Mouse (Mus musculus): ENCODE measurements around the gene Vps33b. TPM values are rescaled to one million over a fixed set of nuclear protein-coding genes. Genes with fewer than 3 reads are reported as not detected.

Vps33b gene
- total RNA-seq, 2 experiments from 2014 or later, result 7.7 to 10.9 TPM

DNA sequence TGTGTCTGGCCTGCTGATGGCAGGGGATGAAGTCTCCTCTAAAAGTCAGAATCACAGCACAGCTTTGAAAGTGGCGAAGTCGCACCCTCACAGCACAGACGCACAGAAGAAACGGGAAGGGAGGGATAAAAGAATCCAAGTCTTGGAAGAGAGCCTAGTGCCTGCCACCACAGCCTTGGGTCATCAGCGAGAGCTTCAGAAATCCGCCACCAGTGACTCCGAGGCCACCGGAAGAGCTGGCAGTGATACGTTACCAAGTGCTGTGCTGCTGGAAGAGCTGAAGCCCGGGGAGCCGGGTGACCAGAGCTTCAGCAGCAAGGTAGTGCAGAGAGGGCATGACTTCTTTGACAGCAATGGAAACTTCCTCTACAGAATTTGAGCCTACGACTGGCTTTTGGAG lies 4.8 kb upstream of the Vps33b start:
- no peak for DNase-seq
- intact Hi-C loops (cut with DNase I), result no loop called here

DNA sequence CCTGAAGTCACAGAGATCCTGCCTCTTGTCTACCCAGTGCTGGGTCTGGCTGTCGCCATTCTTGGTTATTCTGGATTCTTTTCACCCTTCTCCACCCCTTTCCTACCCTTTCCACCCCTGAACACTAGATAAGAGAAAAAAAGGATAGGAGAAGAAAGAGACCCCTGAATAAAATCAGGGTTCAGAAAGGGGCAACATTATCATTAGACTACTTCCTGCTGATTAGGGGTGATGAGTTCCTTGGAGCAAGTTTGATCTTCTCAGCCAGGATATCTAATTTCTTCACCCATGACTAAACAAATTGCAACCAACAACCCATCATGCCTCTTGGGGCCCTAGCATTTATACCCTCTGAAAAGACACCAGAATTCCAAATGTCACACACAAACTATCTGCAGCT lies 1.7 kb upstream of the Vps33b start:
- intact Hi-C loops (cut with DNase I), result no loop called here
- DNase-seq, result no peak

- intact Hi-C loops (cut with DNase I), result no loop called here
- peak in 1 of 2 experiments; percentile 46 for DNase-seq
Observed at GRCm38 (mm10) chr7:80269751-80270255, 354 bp downstream of the Vps33b start.

GRCm38 (mm10) chr7:80273456-80273855 lies 4.0 kb downstream of the Vps33b start:
- DNase-seq, result no peak
- intact Hi-C loops (cut with DNase I), result no loop called here

DNA sequence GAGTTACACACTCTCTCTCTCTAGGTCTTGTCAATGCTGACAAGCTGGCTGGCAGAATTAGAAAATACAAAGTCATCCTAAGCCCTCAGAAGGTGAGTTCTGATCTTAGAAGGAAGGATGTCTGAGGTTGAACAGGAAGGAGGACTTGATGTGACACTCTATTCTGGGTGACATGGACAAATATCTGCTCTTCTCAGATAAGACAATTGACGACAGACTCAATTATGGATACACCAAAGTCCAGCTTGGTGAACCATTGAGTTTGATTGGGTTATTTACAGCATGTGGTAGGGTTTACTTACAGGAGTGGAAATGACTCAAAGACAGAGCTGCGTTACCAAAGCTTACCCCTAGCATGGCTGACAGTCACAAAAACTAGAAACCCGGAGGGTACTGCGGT lies 6.9 kb downstream of the Vps33b start:
- no peak for DNase-seq
- intact Hi-C loops (cut with DNase I), result no loop called here

DNA sequence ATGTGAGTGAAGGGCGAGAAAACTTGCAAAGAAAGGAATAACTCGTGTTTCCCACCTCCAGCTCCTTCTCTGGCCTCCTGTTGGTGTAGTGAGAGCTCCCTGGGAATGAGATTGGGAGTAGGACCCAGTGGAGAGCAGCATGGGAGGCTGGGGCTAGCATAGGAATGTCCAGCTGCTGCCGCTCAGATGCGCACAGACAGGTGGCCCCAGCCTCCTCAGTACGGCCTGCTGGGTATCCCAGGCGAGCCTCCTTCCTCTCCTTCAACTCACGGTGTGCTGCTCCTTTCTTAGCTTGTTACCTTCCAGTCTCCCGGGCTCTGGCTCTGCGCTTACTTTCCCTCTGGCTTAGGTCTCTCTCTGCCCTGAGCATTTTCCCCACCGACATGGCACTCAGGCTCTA lies 10.6 kb downstream of the Vps33b start:
- intact Hi-C loops (cut with DNase I), result no loop called here
- no peak for DNase-seq

- DNase-seq, result no peak
- intact Hi-C loops (cut with DNase I), result no loop called here
Observed at GRCm38 (mm10) chr7:80280998-80281397, 11.5 kb downstream of the Vps33b start.

DNA sequence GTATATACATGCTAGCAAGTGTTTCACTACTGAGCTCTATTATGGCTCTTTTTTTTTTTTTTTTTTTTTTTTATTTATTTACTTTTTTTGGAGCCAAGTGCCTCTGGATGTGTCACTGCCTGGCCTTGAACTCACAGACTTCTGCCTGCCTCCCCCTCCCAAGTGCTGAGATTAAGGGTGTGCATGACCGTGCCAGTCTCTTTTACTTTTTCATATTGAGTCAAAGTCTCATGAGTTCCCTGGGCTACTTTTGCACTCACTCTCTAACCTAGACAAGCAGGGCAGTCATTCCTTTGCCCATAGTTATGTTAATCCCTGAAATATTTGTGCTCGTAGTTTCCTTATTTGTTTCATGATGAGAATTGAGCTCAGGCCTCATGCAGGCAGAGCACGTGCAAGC lies 12.2 kb downstream of the Vps33b start:
- no peak for DNase-seq
- intact Hi-C loops (cut with DNase I), result no loop called here

DNA sequence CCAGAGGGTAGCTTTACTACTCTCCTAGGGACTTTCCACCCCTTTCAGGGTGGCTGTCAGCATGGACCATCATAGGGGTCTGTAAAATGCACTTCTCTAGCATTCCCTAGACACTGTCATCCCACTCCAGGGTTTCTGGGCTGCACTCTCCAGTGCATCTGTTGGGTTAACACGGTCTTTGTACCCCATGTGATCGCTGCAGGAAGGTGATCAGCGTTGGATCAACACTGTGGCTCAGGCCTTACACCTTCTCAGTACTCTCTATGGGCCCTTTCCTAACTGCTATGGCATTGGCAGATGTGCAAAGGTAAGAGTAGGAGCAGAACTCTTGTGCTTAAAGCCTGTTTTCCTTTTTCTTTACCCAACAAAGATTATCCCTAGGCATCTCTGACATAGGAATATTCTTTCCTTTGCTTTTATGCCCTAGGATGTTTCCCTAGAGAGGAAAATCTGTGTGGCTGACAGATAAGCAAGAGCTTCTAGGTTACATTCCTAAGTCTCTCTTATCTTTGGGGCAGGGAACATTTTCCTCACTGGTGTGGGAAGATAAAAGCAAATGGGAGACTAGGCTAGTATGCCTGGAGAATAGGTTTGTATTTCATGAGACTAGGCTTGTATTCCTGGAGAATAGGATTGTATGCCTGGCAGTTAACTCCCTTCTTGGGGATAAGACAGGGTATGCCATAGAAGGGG lies 13.9 kb downstream of the Vps33b start:
- no peak for DNase-seq
- intact Hi-C loops (cut with DNase I), result no loop called here

DNA sequence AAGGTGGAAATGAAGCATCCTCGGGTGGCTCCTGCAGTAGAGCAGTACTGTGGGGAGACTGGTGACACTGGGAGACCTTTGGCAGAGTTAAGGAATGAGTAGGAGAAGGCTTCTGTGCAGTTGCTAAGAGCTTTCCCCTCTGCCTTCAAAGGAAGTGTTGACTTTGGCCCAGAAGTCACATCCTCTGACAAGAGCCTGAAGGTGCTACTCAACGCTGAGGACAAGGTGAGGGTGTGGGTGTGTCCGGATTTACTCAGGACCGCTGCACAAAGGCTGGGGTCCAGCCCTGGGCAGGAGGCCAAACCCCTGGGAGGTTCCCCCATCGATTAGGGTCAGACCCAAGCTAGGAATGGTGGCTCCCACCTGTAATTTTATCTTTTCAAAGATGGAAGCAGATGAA lies 14.9 kb downstream of the Vps33b start:
- intact Hi-C loops (cut with DNase I), result no loop called here

DNA sequence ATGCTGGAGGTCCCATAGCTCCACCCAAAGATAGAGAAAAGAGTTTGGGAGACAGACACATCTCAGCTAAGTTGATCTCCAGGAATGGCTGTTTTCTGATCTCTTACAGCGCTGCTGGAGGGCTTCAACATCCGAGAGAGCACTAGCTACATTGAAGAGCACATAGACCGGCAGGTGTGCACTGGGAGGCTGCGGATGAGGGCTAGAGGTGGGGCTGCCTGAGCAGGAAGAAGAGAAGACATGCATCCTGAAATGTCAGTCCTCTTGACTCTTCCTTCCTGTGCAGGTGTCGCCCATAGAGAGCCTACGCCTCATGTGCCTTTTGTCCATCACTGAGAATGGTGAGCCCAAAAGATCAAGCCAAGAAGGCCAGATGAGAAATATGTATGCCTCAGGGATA lies 16.3 kb downstream of the Vps33b start:
- intact Hi-C loops (cut with DNase I), result no loop called here
- DNase-seq, result no peak

More for the DNA sequence above, 14.9 kb downstream of the Vps33b start:
- no peak for DNase-seq

DNA sequence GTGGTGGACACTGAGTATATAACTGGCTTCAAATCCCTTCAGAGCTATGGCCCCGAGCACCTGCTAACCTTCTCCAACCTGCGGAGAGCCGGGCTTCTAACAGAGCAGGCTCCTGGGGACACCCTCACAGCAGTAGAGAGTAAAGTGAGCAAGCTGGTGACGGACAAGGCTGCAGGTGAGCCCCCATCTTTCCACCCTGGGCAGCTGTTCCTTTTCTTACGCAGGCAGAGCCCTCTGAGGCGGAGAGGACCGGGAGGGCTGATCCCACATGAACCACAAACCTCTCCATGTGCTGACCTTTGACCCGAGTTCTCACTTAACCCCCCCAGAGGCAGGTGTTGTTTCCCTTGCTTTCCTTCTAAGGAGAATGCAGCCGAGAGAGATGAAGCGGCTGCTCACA lies 18.3 kb downstream of the Vps33b start:
- DNase-seq, result no peak
- intact Hi-C loops (cut with DNase I), result no loop called here

DNA sequence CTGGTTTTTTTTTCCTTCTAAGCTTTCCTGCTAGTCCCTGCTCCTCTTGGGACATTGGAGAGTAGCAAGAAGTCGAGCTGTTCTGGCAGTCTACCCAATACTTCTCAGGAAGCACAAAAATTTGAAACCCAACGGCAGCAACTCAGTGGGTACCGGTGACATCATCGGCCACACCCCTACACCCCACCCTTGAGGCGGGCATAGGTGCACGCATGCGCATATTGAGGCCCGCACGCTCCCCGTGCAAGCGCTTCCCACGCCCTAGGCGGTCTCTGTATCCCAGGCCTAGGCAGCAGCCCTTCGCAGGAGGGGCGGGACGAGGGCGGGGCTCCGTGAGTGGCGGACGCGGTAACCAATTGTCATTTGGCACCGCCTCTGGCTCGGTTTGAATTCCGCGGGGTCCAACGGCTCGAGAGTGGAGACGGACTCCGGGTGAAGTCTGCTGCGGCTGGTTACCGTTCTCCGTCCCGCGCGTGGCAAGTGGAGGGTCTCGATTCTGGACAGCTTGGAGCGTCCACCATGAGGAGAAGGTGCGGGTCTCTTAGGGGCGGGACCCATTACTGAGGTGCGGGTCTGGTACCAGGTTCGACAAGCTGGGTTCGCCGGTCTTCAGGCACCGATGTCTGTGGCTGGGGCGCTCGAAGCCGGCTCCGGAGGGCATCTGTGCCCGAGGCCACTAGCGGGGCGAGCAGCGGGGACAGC lies 24.8 kb downstream of the Vps33b start, which contains the start of gene Prc1:
Prc1 (plus strand) TSS at position 389 of the 702 bp plus-strand sequence.
- intact Hi-C loops (cut with DNase I), result no loop called here
- peak; percentile 99 for DNase-seq

- DNase-seq, result peak; percentile 15 to 18
- intact Hi-C loops (cut with DNase I), result no loop called here
Observed at GRCm38 (mm10) chr7:80294764-80295648, 25.6 kb downstream of the Vps33b start.

GRCm38 (mm10) chr7:80296462-80296861 lies 27.0 kb downstream of the Vps33b start:
- intact Hi-C loops (cut with DNase I), result no loop called here
- no peak for DNase-seq

DNA sequence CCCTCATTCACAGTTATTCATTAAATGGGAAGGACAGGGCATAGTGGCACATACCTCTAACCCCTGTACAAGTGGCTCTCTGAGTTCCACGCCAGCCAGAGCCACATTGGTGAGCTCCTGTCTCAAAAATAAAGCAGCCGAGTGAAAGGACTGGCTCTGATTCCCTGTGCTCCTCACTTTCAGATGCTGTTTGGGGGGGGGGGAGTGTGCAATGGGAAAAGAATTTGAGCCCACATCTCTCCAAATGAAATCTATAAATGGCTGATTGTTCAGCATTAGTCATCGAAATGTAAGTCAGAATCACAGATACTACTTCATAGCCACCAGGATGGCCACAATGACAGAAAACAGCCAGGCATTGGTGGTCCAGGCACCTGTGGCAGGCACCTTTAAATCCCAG lies 27.6 kb downstream of the Vps33b start:
- intact Hi-C loops (cut with DNase I), result no loop called here
- DNase-seq, result no peak

GRCm38 (mm10) chr7:80298754-80299153 lies 29.3 kb downstream of the Vps33b start:
- no peak for DNase-seq
- intact Hi-C loops (cut with DNase I), result no loop called here

GRCm38 (mm10) chr7:80299568-80299967 lies 30.1 kb downstream of the Vps33b start:
- no peak for DNase-seq
- intact Hi-C loops (cut with DNase I), result no loop called here

DNA sequence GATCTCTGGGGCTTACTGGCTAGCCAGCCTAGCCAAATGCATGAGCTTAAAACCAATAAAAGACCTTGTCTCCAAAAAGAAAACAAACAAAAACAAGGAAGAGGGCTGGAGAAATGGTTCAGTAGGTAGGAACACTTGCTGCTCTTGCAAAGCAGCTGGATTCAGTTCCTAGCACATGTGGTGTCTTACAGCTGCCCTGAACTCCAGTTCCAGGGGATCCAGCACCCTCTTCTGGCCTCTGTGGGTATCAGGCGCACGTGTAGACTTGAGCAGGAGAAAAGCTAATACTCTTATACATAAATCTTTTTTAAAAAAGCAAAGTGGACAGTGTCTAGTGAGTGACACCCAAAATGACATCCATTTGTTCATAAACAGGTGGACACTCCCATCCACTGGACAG lies 32.1 kb downstream of the Vps33b start:
- intact Hi-C loops (cut with DNase I), result no loop called here
- no peak for DNase-seq

GRCm38 (mm10) chr7:80307766-80308165 lies 38.3 kb downstream of the Vps33b start:
- intact Hi-C loops (cut with DNase I), result no loop called here
- DNase-seq, result no peak

- intact Hi-C loops (cut with DNase I), result no loop called here
- DNase-seq, result no peak
Observed at GRCm38 (mm10) chr7:80310771-80311170, 41.3 kb downstream of the Vps33b start.

Measured in heart, postnatal 10 days (tissue).